Mouse (Mus musculus): ENCODE results near the gene Baz2a.
"Not testable (repeated sequence)": the region's sequence is repeated elsewhere in the genome, so short reads cannot be mapped to it uniquely, and the experiment has no call there.

The Baz2a gene

GRCm38 (mm10) chr10:128091564-128092505 lies at the start of gene Baz2a:
Baz2a (plus strand) TSS chr10:128091577.
- peak; percentile 59 for DNase-seq (ENCODE audit: low spot score)

- no peak for DNase-seq (ENCODE audit: low spot score)
These were observed 49.7 kb upstream of the Baz2a start for GRCm38 (mm10) chr10:128041636-128042035.

- DNase-seq (ENCODE audit: low spot score), result no peak
These were observed 48.9 kb upstream of the Baz2a start for GRCm38 (mm10) chr10:128042466-128042865.

- DNase-seq (ENCODE audit: low spot score), result no peak
These were observed 48.1 kb upstream of the Baz2a start for GRCm38 (mm10) chr10:128043041-128043835.

GRCm38 (mm10) chr10:128048157-128048556 lies 43.2 kb upstream of the Baz2a start:
- DNase-seq (ENCODE audit: low spot score), result no peak

GRCm38 (mm10) chr10:128049741-128050140 lies 41.6 kb upstream of the Baz2a start:
- no peak for DNase-seq (ENCODE audit: low spot score)

DNA sequence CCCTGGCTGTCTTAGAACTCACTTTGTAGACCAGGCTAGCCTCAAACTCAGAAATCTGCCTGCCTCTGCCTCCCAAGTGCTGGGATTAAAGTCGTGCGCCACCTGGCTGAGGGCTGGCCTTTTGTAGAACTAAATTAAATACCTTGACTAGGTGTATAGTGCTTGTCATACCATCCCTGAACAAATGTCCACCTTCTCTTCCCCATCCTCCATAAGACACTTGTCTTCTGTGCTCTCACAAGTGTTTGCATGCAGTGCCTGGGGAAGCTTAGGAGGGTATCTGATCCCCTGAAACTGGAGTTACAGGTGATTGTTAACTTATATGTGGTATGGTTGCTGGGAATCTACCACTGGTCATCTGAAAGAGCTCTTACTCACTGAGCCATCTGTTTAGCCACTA lies 41.0 kb upstream of the Baz2a start:
- no peak for DNase-seq (ENCODE audit: low spot score)

DNA sequence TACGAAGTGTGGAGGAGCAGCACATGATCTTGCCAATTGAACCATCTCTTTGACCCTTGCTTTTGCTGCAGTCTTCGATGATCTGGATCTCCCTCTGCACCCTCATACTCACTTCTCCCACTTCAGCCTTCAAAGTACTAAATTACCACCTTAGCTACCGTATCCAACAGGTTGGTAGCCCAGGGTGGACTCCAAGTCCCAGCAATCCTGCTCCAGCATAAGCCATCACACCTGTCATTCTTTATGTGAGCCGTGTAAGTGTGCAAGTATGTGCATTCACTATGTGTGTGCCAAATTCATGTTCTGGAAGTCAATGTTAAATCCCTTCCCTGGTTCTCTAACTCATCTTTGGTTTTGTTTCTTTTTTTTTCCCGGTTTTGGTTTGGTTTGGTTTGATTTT lies 39.8 kb upstream of the Baz2a start:
- DNase-seq (ENCODE audit: low spot score), result no peak

GRCm38 (mm10) chr10:128052136-128052535 lies 39.2 kb upstream of the Baz2a start:
- DNase-seq (ENCODE audit: low spot score), result not testable (repeated sequence)

GRCm38 (mm10) chr10:128053001-128053400 lies 38.4 kb upstream of the Baz2a start:
- DNase-seq (ENCODE audit: low spot score), result no peak

DNA sequence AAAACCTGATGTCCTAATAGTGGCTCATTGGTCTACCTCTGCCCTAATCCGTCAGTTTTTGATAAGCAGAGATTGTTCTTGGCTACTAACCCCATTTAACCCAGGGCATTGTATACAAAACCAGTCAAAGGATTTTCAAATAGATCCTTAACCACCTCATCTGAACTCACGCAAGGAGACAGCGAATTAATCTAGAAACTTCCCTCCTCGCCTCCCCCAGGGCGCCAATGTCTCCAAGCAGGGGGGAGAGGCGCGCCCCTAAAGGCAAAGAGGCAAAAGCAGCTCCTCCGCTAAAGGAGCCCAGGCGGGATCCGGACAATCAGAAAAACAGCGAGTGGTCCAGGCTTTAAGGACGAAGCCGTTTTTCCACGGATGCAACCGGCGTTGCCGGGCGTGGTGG lies 33.2 kb upstream of the Baz2a start:
- DNase-seq (ENCODE audit: low spot score), result no peak

DNA sequence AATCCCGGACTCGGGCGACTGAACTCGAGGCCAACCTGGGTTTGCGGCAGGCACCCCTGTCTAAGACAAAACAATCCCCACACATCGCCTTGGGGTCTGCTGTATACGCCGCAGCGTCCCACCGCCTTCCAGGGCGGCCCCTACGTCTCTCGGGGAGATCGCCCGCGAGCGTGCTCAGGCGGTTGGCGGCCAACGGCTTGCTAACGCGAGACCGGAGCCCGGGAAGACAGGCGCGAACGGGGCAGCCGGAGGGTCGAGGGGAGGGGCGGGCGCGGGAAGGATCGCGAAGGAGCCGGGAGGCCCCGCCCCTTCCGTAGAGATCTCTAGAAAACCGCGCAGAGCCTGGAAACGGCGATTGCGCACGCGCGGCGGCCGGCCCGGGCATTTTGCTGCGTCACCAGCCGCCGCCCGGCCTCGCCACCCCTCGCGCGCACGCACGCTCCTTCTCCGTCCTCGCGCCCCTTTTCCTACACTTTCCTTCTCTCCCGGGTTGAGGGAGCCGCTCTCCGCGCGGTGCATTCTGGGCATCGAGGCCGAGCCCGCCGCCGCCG lies 32.7 kb upstream of the Baz2a start, which contains the start of gene Ptges3:
Ptges3 (plus strand) TSS at position 354 of the 551 bp plus-strand sequence.
- peak; percentile 99 for DNase-seq (ENCODE audit: low spot score)

DNA sequence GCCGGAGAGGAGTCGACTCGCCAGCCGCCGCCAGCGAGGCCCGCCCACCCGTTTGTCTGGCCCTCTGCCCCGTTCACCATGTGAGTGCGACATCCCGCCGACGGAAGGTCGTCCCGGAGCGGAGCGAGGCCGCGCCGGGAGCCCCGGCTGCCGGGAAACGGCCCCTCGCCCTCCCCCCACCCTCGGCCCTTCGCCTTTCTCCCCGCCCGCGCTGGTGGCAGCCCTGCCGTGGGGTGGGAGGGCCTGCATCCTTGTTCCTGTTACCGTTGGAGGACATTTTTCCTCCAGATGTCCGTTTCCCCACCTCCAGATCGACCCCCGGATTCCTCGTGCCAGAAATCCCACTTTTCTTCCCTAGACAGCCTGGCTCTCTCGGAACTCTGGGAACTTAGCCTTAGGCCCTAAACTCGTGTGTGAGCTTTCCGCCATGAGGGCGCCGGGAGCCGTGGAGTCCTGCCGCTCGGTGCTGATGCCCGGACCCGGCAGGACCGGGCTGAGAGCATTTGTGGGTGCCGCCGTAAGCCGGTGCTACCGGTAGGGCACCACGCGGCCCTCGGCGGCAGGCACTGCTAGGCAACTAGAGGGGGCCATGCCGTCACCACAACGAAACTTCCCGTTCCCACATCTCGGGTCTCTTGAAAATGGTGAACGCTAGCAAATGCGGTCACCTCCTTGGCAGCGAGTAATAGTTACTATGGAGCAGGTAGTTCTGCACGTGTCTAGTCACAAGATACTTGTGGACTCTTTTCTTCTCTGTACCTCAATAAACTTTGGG lies 32.0 kb upstream of the Baz2a start:
- peak; percentile 71 for DNase-seq (ENCODE audit: low spot score)

DNA sequence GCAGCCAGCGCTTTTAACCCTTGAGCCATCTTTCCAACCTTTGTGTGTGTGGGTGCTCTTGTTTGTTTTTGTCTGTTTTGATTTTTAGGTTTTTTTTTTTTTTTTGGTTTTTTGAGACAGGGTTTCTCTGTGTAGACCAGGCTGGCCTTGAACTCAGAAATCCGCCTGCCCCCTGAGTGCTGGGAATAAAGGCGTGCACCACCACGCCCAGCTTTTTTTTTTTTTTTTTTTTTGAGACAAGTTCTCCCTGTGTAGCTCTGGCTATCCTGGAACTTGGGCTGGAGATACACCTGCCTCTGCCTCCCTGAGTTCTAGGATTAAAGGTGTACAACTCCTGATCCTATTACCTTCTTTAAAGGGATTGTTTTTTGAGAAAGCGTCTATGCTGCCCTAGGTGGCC lies 30.3 kb upstream of the Baz2a start:
- DNase-seq (ENCODE audit: low spot score), result no peak

- no peak for DNase-seq (ENCODE audit: low spot score)
These were observed 29.0 kb upstream of the Baz2a start for GRCm38 (mm10) chr10:128062221-128062989.

DNA sequence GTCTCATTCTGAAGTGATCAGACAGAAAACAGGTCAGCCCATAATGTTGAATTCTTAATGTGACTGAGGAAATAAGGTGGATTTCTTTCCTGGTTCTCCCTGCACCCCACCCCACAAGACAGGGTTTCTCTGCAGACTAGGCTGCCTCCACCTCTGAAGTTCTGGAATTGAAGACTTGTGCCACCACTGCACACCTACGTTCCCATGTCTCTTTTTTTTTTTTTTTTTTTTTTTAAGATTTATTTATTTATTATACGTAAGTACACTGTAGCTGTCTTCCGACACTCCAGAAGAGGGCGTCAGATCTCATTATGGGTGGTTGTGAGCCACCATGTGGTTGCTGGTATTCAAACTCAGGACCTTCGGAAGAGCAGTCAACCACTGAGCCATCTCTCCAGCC lies 25.3 kb upstream of the Baz2a start:
- no peak for DNase-seq (ENCODE audit: low spot score)

DNA sequence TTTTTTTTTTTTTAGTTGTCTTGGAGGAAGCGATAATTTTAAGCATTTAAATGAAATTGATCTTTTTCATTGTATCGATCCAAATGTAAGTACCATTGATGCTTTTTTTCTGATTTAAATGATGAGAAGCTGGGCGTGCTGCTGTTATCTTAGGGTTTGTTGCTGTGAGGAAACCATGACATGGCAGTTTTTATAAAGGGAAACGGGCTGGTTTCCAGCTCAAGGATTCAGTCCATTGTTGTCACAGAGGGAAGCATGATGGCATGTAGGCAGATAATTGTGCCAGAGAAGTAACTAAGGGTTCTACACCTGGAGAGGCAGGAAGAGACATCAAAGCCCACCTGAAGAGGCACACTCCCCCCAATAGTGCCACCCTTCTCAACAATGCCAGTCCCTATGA lies 22.2 kb upstream of the Baz2a start:
- no peak for DNase-seq (ENCODE audit: low spot score)

GRCm38 (mm10) chr10:128070432-128070831 lies 20.9 kb upstream of the Baz2a start:
- not testable (repeated sequence) for DNase-seq (ENCODE audit: low spot score)

DNA sequence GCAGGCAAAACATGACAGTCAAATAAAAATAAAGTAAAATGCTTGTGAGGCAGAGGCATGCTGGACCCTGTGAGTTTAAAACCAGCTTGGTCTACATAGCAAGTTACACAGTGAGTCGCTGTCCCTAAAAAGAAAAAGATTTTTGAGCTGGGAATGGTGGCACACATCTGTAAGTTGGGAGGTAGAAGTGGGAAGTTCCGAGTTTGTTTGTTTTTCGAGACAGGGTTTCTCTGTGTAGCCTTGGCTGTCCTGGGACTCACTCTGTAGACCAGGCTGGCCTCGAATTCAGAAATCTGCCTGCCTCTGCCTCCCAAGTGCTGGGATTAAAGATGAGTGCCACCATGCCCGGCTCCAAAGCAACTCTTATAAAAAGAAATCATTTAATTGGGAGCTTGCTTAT lies 13.1 kb upstream of the Baz2a start:
- DNase-seq (ENCODE audit: low spot score), result not testable (repeated sequence)

GRCm38 (mm10) chr10:128080496-128080895 lies 10.9 kb upstream of the Baz2a start:
- DNase-seq (ENCODE audit: low spot score), result no peak
